Mouse (Mus musculus): ENCODE data around the gene Gngt1.
A peak's percentile ranks its signal among the peaks of the same experiment; 100 is the strongest.

Gngt1 gene

GRCm38 (mm10) chr6:3993492-3993891 is at the start of gene Gngt1:
Gene Gngt1, plus strand, starts transcription at chr6:3993792.
- no peak for DNase-seq

- no peak for DNase-seq
Measured at GRCm38 (mm10) chr6:3954969-3955368, 38.6 kb upstream of the Gngt1 start.

- no peak for DNase-seq
Measured at GRCm38 (mm10) chr6:3967676-3968626, 25.6 kb upstream of the Gngt1 start.

- DNase-seq: no peak
Measured at GRCm38 (mm10) chr6:3973679-3974078, 19.9 kb upstream of the Gngt1 start.

- DNase-seq: no peak
Measured at GRCm38 (mm10) chr6:3982661-3983284, 10.8 kb upstream of the Gngt1 start.

GRCm38 (mm10) chr6:3988750-3989149 is 4.8 kb upstream of the Gngt1 start, which contains the start of gene Tfpi2:
Gene Tfpi2, minus strand, starts transcription at chr6:3988919.
- no peak for DNase-seq

GRCm38 (mm10) chr6:3998089-3998488 is 4.5 kb downstream of the Gngt1 start:
- DNase-seq: no peak

GRCm38 (mm10) chr6:3999296-3999695 is 5.7 kb downstream of the Gngt1 start:
- DNase-seq: no peak

GRCm38 (mm10) chr6:4000716-4001115 is 7.1 kb downstream of the Gngt1 start:
- no peak for DNase-seq

GRCm38 (mm10) chr6:4003445-4003844 is 9.9 kb downstream of the Gngt1 start:
- DNase-seq: no peak

GRCm38 (mm10) chr6:4003890-4004306 is 10.3 kb downstream of the Gngt1 start, which contains the start of gene Gng11:
Gene Gng11, plus strand, starts transcription at chr6:4003904.
- peak; percentile 12 for DNase-seq

GRCm38 (mm10) chr6:4004808-4005207 is 11.2 kb downstream of the Gngt1 start:
- DNase-seq: no peak

GRCm38 (mm10) chr6:4008501-4009040 is 15.0 kb downstream of the Gngt1 start:
- no peak for DNase-seq

- DNase-seq: no peak
Measured at GRCm38 (mm10) chr6:4009548-4009947, 16.0 kb downstream of the Gngt1 start.

GRCm38 (mm10) chr6:4022645-4023044 is 29.1 kb downstream of the Gngt1 start:
- no peak for DNase-seq

GRCm38 (mm10) chr6:4026367-4026766 is 32.8 kb downstream of the Gngt1 start:
- DNase-seq: no peak

- DNase-seq: no peak
Measured at GRCm38 (mm10) chr6:4030956-4031355, 37.4 kb downstream of the Gngt1 start.

- no peak for DNase-seq
Measured at GRCm38 (mm10) chr6:4041821-4042220, 48.2 kb downstream of the Gngt1 start.
